Mouse (Mus musculus): ENCODE results near the gene Ercc6. TPM values are rescaled to one million over a fixed set of nuclear protein-coding genes. Genes with fewer than 3 reads are reported as not detected.

The Ercc6 gene
- polyA plus RNA-seq, 1 experiment from 2014 or later = 29.4 TPM

DNA sequence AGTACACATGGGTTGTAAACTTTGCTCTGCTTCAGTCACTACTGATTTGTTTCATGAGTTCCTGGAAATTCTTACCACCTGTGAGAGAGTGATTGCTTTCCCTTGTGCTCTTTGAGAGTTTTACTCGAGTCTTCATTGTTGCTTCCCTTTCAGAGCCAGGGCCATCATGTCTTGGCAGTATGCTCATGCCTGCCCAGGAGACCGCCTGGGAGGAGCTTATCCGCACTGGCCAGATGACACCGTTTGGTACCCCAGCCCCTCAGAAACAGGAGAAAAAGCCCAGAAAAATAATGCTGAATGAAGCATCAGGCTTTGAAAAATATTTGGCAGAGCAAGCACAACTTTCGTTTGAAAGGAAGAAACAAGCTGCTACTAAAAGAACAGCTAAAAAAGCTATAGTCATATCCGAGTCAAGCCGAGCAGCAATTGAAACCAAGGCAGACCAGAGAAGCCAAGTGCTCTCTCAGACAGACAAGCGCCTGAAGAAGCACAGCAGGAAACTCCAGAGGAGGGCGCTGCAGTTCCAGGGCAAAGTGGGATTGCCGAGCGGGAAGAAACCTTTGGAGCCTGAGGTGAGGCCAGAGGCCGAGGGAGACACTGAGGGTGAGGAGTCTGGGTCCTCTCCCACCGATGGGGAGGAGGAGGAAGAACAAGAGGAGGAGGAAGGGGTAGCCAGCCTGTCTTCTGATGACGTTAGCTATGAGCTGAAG is 12.8 kb downstream of the Ercc6 start:
- no peak overlapping the region for H3K4me2 ChIP-seq
- no peak overlapping the region for H3K27ac ChIP-seq
- no peaks in the 10 kb centered on the region for H3K27me3 ChIP-seq
- no peak for ATAC-seq (ENCODE audit: low FRiP score)
- peaks cover 44% of the 10 kb centered on the region for H3K36me3 ChIP-seq
- H3K4me1 ChIP-seq (replicated peaks) = no peaks in the 10 kb centered on the region; the same call in 1 of the 2 replicates
- no peak overlapping the region for H3K9ac ChIP-seq
- H3K9me3 ChIP-seq = no peaks in the 10 kb centered on the region
- WGBS = 79% methylated on average over 14 of the region's 14 CpGs
- no peak overlapping the region for H3K4me3 ChIP-seq

DNA sequence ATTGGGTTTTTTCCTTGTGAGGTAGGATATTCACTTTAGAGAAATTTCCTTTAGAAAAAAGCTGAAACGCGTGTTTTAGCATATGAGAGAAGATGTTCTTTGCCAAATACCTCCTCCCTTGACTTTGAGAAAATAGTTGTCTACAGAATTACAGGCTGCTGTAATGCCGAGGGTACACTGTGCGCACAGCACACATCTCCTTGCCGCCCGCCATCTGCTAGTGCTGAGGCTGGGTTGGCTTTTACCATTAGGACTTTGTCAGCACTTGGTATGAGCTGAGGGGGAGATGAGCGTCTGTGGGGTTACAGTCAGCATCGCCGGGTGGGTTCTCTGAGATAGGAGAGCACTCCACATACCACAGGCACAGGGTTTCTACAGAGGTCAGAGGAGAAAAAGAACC is 13.9 kb downstream of the Ercc6 start:
- ATAC-seq (ENCODE audit: low FRiP score) = no peak
- H3K4me2 ChIP-seq = no peak overlapping the region
- H3K9ac ChIP-seq = no peak overlapping the region
- no peak overlapping the region for H3K4me3 ChIP-seq
- no peaks in the 10 kb centered on the region for H3K27me3 ChIP-seq
- no peak overlapping the region for H3K27ac ChIP-seq
- H3K4me1 ChIP-seq (replicated peaks) = peaks cover 6% of the 10 kb centered on the region
- H3K9me3 ChIP-seq = no peaks in the 10 kb centered on the region
- 95% methylated on average over 9 of the region's 9 CpGs for WGBS
- peaks cover 34% of the 10 kb centered on the region for H3K36me3 ChIP-seq

DNA sequence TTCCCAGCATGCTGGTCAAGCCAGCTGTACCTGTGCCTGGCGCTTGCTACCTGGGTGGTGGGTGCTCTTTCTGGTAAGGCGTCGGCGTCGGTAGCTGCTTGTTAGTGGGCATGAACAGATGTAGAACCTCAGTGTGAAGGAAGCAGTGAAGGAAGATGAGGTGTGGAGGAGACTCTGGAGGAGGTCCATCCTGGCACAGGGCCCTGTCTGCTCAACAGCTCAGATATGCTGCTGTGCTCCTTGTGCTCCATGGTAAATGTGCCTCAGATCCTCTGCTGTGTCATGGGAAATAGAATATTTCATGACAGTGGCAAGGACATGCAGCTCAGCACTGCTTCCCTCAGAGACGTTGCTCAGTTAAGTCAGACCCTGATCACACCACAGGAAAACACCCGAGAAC is 15.7 kb downstream of the Ercc6 start:
- peaks cover 22% of the 10 kb centered on the region for H3K4me1 ChIP-seq (replicated peaks)
- H3K4me2 ChIP-seq = no peak overlapping the region
- H3K27ac ChIP-seq = no peak overlapping the region
- ATAC-seq (ENCODE audit: low FRiP score) = no peak
- H3K27me3 ChIP-seq = no peaks in the 10 kb centered on the region
- H3K36me3 ChIP-seq = peaks cover 36% of the 10 kb centered on the region
- H3K9ac ChIP-seq = peak overlapping the region; percentile 36; the same call in 1 of the 2 replicates
- H3K9me3 ChIP-seq = no peaks in the 10 kb centered on the region
- H3K4me3 ChIP-seq = no peak overlapping the region
- 93% methylated on average over 7 of the region's 7 CpGs for WGBS

DNA sequence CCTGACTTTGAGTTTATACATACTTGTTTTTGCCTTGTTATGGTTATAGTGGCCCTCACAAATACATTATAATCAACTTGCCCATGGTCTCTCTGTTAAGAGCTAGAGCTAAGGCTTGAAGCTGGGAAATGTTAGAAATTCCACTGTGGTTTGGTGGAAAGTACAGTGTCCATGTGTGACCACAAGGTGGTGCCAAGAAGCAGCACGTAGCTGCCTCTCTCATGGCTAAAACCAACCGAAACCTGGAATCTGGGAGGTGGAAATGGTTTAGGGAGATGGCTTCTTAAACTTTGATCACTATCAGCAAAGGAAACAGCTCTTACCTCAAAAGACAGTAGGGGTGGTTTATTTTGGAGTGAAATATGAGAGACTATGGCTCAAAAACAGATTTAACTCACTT is 17.6 kb downstream of the Ercc6 start:
- ATAC-seq (ENCODE audit: low FRiP score) = 0 out of 2 replicates have a peak, but pooled peaks have one; percentile 34
- Histone ChIP-seq H3K4me3 (no peak overlapping the region), H3K9me3 (no peaks in the 10 kb centered on the region), H3K27me3 (no peaks in the 10 kb centered on the region), H3K36me3 (peaks cover 40% of the 10 kb centered on the region), H3K9ac (no peak overlapping the region), H3K4me1 (replicated peaks) (peaks cover 22% of the 10 kb centered on the region), H3K27ac (no peak overlapping the region), H3K4me2 (no peak overlapping the region)
- 9% methylated on average over 2 of the region's 2 CpGs for WGBS

DNA sequence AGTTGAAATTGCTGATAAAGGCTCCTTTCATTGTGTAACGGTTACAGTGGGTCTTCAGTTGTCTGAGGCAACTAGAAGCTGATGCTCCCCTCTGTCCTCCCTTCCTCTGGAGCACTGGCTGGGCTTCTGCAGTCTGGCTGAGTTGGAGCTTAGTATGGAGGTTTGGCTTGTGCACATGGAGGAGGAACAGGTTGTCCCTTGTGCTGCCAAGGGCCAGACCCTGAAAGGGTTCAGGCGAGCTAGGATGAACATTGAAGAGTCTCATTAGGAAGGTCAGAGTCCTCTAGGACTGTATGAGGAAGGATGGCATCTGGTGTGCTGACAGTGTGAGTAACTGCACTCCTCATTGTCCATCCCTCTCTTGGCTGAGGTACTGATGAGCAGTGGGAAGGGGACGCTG is 18.1 kb downstream of the Ercc6 start:
- H3K4me1 ChIP-seq (replicated peaks) = peaks cover 26% of the 10 kb centered on the region
- H3K36me3 ChIP-seq = peaks cover 39% of the 10 kb centered on the region
- H3K9me3 ChIP-seq = no peaks in the 10 kb centered on the region
- ATAC-seq (ENCODE audit: low FRiP score) = peak; percentile 44; the same call in 1 of the 2 replicates
- H3K4me2 ChIP-seq = no peak overlapping the region
- peak overlapping the region; percentile 49; the same call in 1 of the 2 replicates for H3K9ac ChIP-seq
- no peaks in the 10 kb centered on the region for H3K27me3 ChIP-seq
- 79% methylated on average over 3 of the region's 3 CpGs for WGBS
- no peak overlapping the region for H3K4me3 ChIP-seq
- H3K27ac ChIP-seq = no peak overlapping the region

DNA sequence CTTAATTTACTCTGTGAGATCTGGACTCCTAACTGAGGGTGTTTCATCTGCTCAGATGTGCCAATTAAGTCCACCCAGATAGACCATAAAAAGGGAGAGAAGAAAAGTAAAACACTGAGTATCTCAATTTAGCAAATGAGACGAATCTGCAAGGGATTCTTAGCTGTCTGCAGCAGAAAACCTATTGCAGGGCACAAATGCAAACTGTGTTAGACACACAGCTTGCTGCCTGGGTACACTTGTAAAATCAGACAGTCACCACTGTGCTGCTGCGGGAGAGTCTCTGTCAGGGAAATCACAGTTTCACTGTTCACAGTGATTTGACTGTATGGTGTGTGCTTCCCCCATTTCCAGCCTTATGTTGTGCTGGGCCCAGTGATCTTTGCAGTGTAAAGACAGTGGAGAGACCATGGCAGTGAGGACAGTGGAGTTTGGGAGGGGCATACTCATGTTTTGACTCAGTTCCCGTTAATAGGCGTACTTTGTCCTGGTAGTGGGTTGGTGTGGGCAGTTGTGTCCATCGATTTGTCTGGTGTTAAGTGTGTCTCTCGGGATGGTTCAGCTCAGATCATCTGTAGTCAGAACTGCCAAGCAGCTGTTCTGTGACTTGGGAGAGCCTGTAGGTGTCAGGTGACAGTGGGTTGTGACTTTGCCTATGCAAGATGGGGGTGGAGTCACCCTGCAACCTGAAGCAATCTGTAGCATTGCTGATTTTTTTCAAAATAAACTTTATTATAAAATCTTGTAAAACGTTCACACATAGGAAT is 19.2 kb downstream of the Ercc6 start:
- Histone ChIP-seq H3K27ac (peak overlapping the region; percentile 2; the same call in 1 of the 2 replicates), H3K4me2 (no peak overlapping the region), H3K9ac (no peak overlapping the region), H3K9me3 (no peaks in the 10 kb centered on the region), H3K36me3 (peaks cover 30% of the 10 kb centered on the region; the same call in 1 of the 2 replicates), H3K4me3 (no peak overlapping the region), H3K4me1 (replicated peaks) (peaks cover 33% of the 10 kb centered on the region), H3K27me3 (no peaks in the 10 kb centered on the region)
- no peak for ATAC-seq (ENCODE audit: low FRiP score)
- 80% methylated on average over 7 of the region's 7 CpGs for WGBS

DNA sequence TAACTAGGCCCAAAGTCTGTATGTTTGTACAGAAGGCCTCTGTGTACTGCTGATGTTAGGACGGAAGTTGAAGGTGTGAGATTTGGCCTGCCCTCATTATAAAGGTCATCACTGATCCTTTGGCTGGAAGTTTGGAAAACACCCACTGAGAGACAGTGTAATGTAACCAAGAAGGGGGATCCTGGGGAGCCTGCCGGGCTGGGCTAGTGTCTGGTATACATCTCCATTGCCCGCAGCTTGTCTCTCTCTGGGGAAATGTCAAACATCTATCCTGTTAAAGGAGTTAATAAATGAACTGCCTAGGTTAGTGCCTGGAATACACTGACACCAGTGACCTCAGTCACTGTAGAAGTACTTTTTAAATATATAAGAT is 19.8 kb downstream of the Ercc6 start:
- peaks cover 30% of the 10 kb centered on the region for H3K36me3 ChIP-seq
- H3K4me2 ChIP-seq = no peak overlapping the region
- H3K27ac ChIP-seq = no peak overlapping the region
- WGBS = 78% methylated on average over 3 of the region's 3 CpGs
- peaks cover 34% of the 10 kb centered on the region for H3K4me1 ChIP-seq (replicated peaks)
- no peaks in the 10 kb centered on the region for H3K9me3 ChIP-seq
- no peak overlapping the region for H3K9ac ChIP-seq
- H3K27me3 ChIP-seq = no peaks in the 10 kb centered on the region
- H3K4me3 ChIP-seq = no peak overlapping the region
- no peak for ATAC-seq (ENCODE audit: low FRiP score)

DNA sequence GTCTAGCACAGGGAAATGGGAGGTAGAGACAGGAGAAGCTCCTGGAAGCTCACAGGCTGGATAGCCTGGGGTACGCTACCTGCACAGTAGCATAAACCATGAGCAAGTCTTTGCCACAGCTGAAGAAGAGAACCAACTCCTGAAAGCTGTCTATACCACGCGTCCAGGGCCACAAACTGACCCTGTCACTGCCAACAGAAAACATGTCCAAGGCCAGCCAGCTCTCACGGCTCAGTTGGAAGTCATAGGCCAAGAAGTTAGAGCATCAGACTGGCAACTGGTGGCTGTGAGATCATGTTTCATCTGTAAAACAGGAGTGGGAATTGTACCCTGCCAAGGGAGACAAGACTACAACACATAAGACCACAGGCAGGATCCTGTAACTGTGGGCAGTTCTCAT is 20.3 kb downstream of the Ercc6 start:
- Histone ChIP-seq H3K27ac (no peak overlapping the region), H3K9me3 (no peaks in the 10 kb centered on the region), H3K4me1 (replicated peaks) (peaks cover 34% of the 10 kb centered on the region), H3K4me2 (no peak overlapping the region), H3K36me3 (peaks cover 26% of the 10 kb centered on the region), H3K9ac (no peak overlapping the region), H3K4me3 (no peak overlapping the region), H3K27me3 (no peaks in the 10 kb centered on the region)
- WGBS = 90% methylated on average over 4 of the region's 4 CpGs
- no peak for ATAC-seq (ENCODE audit: low FRiP score)

DNA sequence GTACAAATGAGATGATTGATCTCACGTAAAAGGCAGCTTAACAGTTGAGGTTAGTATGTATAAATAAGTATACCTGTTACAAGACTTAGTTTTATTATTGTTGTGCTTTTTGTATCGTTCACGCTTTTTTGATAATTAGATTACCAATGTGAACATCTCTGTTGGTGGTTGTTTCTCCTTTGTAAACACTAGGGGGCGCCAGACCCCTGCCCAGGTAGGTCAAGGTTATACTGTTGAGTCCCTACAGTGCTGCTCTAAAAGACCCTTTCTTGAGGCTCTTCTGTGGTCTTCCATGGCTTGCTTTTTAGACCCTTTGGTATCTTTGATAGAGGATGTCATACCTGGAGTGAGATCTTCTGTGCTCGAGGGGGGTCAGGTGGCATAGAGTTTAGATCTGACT is 20.8 kb downstream of the Ercc6 start:
- WGBS = 73% methylated on average over 5 of the region's 5 CpGs

DNA sequence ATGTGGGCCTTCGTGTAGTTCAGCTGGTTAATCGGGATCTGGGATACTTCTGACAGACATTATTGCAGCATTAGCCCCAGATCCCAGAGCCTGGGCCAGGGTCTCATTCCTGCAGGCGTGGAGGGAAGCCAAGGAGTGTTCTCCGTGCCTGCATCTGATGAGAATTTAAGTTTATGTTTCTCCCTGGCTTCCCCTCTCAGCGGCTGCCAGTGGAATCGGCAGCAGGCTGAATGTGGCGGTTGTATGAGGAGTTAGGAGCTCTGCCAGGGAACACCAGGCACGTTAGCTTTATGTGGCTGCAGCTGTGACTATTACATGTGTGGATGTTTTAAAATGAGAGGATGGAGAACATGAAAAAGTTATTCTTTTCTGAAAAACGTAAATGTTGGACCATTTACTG is 23.4 kb downstream of the Ercc6 start:
- Histone ChIP-seq H3K27ac (no peak overlapping the region), H3K4me2 (no peak overlapping the region), H3K4me1 (replicated peaks) (peaks cover 33% of the 10 kb centered on the region)

More for the DNA sequence above, 20.8 kb downstream of the Ercc6 start:
- H3K9me3 ChIP-seq = no peaks in the 10 kb centered on the region
- H3K27ac ChIP-seq = no peak overlapping the region
- no peak for ATAC-seq (ENCODE audit: low FRiP score)
- peaks cover 23% of the 10 kb centered on the region for H3K36me3 ChIP-seq
- H3K27me3 ChIP-seq = no peaks in the 10 kb centered on the region
- no peak overlapping the region for H3K4me2 ChIP-seq
- H3K4me3 ChIP-seq = no peak overlapping the region
- no peak overlapping the region for H3K9ac ChIP-seq
- peaks cover 34% of the 10 kb centered on the region for H3K4me1 ChIP-seq (replicated peaks)

DNA sequence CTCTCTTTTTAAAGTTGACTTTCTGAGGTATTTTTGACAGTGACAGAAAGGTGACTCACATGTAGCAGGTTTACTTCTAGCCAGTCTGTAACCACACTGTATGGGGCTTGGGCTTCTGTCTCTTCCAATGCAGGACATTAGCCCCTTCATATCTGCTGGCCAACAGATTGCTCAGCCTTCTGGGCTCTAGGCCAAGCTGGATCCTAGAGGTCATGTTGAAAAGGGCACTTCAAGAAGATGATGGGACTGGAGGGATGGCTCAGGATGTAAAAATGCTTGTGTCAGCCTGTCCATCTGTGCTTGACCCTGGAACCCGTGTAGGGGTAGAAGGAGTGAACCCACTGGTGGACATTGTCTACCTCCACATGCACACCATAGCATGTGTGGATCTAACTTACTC is 24.8 kb downstream of the Ercc6 start:
- Histone ChIP-seq H3K27ac (no peak overlapping the region), H3K4me3 (no peak overlapping the region), H3K9ac (no peak overlapping the region), H3K4me2 (no peak overlapping the region), H3K9me3 (no peaks in the 10 kb centered on the region), H3K27me3 (no peaks in the 10 kb centered on the region), H3K36me3 (peaks cover 26% of the 10 kb centered on the region), H3K4me1 (replicated peaks) (peaks cover 24% of the 10 kb centered on the region)
- ATAC-seq (ENCODE audit: low FRiP score) = no peak
- WGBS = 95% methylated on average over 1 of the region's 1 CpGs

More for the DNA sequence above, 23.4 kb downstream of the Ercc6 start:
- no peak for ATAC-seq (ENCODE audit: low FRiP score)
- no peaks in the 10 kb centered on the region for H3K9me3 ChIP-seq
- H3K36me3 ChIP-seq = peaks cover 20% of the 10 kb centered on the region
- no peaks in the 10 kb centered on the region for H3K27me3 ChIP-seq
- WGBS = 82% methylated on average over 9 of the region's 9 CpGs
- no peak overlapping the region for H3K4me3 ChIP-seq
- H3K9ac ChIP-seq = no peak overlapping the region

DNA sequence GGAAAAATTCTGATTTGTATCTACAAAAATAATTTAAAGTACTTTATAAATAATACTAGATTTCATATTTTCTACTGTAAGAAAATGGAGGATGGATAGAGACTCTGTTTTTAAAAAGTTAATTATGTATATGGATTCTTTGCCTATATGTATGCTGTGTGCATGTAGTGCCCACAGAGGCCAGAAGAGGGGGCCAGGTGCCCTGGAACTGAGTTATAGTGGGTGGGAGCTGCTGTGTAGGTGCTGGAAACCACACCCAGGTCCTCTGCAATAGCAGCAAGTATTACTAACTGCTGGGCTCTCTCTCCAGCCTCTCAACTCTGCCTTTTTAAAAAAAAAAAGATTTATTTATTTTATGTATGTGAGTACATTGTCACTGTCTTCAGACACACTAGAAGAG is 29.8 kb downstream of the Ercc6 start:
- Histone ChIP-seq H3K4me2 (no peak overlapping the region), H3K4me1 (replicated peaks) (peaks cover 5% of the 10 kb centered on the region; the same call in 1 of the 2 replicates), H3K9ac (no peak overlapping the region), H3K4me3 (no peak overlapping the region), H3K27ac (no peak overlapping the region), H3K36me3 (peaks cover 11% of the 10 kb centered on the region), H3K27me3 (no peaks in the 10 kb centered on the region), H3K9me3 (no peaks in the 10 kb centered on the region)
- ATAC-seq (ENCODE audit: low FRiP score) = no peak

Data from hindbrain, embryonic 13.5 days (tissue).